Mouse (Mus musculus) ES-Bruce4 (cell line): ENCODE results near the gene Slit3. TPM values are rescaled to one million over a fixed set of nuclear protein-coding genes. Genes with fewer than 3 reads are reported as not detected.

Experiments
- H3K27ac ChIP-seq: 2 replicates; pipeline ENCODE4 v1.5.1; 2012; ENCODE audit warnings: low read length, inconsistent platforms; ENCODE audit not compliant: insufficient read depth
- H3K27me3 ChIP-seq: 2 replicates; pipeline ENCODE4 v1.6.1; 2012; ENCODE audit warnings: mild to moderate bottlenecking, low read length, inconsistent platforms; ENCODE audit not compliant: control insufficient read depth, poor library complexity, insufficient read depth, severe bottlenecking
- H3K36me3 ChIP-seq: 2 replicates; pipeline ENCODE4 v1.6.1; 2012; ENCODE audit warnings: inconsistent platforms, mild to moderate bottlenecking, low read length, moderate library complexity; ENCODE audit not compliant: control insufficient read depth, poor library complexity, insufficient read depth, severe bottlenecking
- H3K4me1 ChIP-seq: one replicate; pipeline ENCODE4 v1.8.1; 2011; ENCODE audit warnings: low read length; ENCODE audit not compliant: control insufficient read depth, insufficient read depth
- H3K4me3 ChIP-seq: 2 replicates; pipeline ENCODE4 v1.5.1; 2011; ENCODE audit warnings: low read depth, mild to moderate bottlenecking, low read length
- H3K9ac ChIP-seq: 2 replicates; pipeline ENCODE4 v1.6.1; 2012; ENCODE audit warnings: low read depth, mild to moderate bottlenecking, inconsistent platforms; ENCODE audit not compliant: poor library complexity, severe bottlenecking
- H3K9me3 ChIP-seq: replicated peaks from 2 replicates; pipeline ENCODE4 v1.6.1; 2012; ENCODE audit warnings: mild to moderate bottlenecking, low read length, inconsistent platforms; ENCODE audit not compliant: control insufficient read depth, poor library complexity, insufficient read depth, severe bottlenecking
- CTCF ChIP-seq: IDR thresholded peaks from one replicate; pipeline ENCODE4 v1.8.1; 2011; ENCODE audit warnings: low read depth, low read length
- EP300 ChIP-seq: IDR thresholded peaks from 2 replicates; pipeline ENCODE4 v1.6.1; 2011; ENCODE audit warnings: low read depth, low read length; ENCODE audit not compliant: insufficient read depth
- POLR2A ChIP-seq: IDR thresholded peaks from one replicate; pipeline ENCODE4 v1.8.1; 2011; ENCODE audit warnings: low read length; ENCODE audit not compliant: insufficient read depth
- polyA plus RNA-seq: library from polyadenylated mRNA; stranded (reverse); fragments of >200 nt; gene quantifications from 2 replicates; pipeline ENCODE4 v1.2.4, GENCODE M21; 2011; ENCODE audit warnings: low read depth; ENCODE audit not compliant: missing spikeins, insufficient read depth, insufficient read length

The Slit3 gene
- polyA plus RNA-seq, 1 experiment, result 2.8 TPM

DNA sequence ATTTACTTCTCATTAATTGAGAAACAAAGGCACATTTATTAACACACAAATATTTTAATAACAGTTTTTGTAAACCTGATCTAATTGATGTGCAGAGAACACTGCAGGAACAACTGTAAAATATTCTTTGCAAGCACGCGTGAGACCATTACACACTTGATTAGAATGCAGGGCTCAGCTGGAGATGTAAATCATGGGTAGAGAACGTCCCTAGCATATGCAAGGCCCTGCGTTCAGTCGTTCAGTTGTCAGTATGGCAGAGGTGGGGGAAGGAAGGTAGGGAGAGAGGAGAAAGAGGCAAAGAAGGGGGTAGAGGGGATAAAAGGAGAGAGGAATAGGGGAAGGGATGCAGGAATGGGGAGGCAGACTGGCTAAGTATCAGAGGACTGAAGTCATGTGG is 61.9 kb downstream of the Slit3 start:
- Histone ChIP-seq H3K4me3 (no peak overlapping the region), H3K27me3 (no peaks in the 10 kb centered on the region), H3K4me1 (peaks cover 2% of the 10 kb centered on the region), H3K9ac (no peak overlapping the region), H3K36me3 (no peaks in the 10 kb centered on the region), H3K9me3 (no peaks in the 10 kb centered on the region), H3K27ac (no peak overlapping the region)
- TF ChIP-seq POLR2A (no peak), EP300 (no peak), CTCF (no peak)

GRCm38 (mm10) chr11:35194826-35195225 is 73.8 kb downstream of the Slit3 start:
- Histone ChIP-seq H3K36me3 (no peaks in the 10 kb centered on the region), H3K4me3 (no peak overlapping the region), H3K9me3 (no peaks in the 10 kb centered on the region), H3K27me3 (no peaks in the 10 kb centered on the region; the same call in 1 of the 2 replicates), H3K9ac (no peak overlapping the region), H3K4me1 (no peaks in the 10 kb centered on the region), H3K27ac (no peak overlapping the region)
- no peak for TF ChIP-seq POLR2A
- TF ChIP-seq EP300, result no peak
- no peak for TF ChIP-seq CTCF

GRCm38 (mm10) chr11:35196777-35197176 is 75.8 kb downstream of the Slit3 start:
- H3K9me3 ChIP-seq, result no peaks in the 10 kb centered on the region
- H3K36me3 ChIP-seq, result no peaks in the 10 kb centered on the region
- TF ChIP-seq CTCF, result no peak
- no peak for TF ChIP-seq EP300
- no peak for TF ChIP-seq POLR2A
- H3K27me3 ChIP-seq, result no peaks in the 10 kb centered on the region; the same call in 1 of the 2 replicates
- H3K4me1 ChIP-seq, result no peaks in the 10 kb centered on the region
- H3K4me3 ChIP-seq, result no peak overlapping the region
- H3K27ac ChIP-seq, result no peak overlapping the region
- no peak overlapping the region for H3K9ac ChIP-seq

DNA sequence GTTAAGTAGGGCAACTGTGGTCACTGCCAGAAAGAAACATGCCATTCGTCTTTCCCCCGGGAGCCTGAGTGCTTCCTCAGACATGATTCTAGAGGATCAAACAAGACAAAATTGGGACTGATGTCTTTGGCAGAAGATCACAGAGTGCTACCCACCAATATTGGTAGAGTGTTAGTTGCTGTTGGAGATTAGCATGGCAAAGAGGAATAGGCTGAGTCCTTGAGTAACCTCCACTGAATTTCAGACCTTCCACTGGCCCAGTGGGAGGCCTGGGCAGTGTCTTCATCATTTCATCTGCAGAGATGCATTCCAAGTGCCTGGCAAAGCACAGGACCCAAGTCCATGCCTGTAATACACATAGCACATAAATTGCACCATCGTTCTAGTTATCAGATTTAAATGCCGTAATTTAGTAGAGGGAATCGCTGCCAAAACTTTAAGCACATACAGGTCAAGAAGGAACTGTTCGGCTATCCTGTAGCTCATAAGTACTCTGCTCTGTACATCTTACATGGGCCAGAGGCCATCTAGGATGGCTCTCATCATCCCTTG is 77.6 kb downstream of the Slit3 start:
- H3K9ac ChIP-seq, result no peak overlapping the region
- H3K9me3 ChIP-seq, result no peaks in the 10 kb centered on the region
- H3K27me3 ChIP-seq, result no peaks in the 10 kb centered on the region; the same call in none of the 2 replicates
- H3K4me1 ChIP-seq, result no peaks in the 10 kb centered on the region
- no peak overlapping the region for H3K4me3 ChIP-seq
- TF ChIP-seq POLR2A, result no peak
- no peak for TF ChIP-seq CTCF
- TF ChIP-seq EP300, result no peak
- H3K27ac ChIP-seq, result no peak overlapping the region
- H3K36me3 ChIP-seq, result no peaks in the 10 kb centered on the region

DNA sequence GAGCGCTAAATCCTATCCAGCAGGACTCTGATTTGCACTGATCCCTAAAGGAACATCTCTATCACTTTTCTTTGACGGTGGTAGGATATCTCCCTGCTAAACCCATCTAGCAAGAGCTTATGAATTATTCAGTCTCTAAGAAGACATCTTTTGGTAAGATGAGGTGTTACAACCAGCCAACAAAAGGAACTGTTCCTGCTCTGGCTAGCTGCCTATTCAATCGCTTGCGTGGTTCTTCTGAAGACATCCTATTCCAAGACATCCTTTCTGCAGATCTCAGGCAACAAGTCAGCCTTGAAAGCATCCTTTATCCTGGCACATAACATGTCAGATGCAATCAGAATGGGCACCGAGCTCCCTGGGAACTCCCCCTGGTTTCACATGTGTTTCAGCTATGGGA is 81.3 kb downstream of the Slit3 start:
- no peak overlapping the region for H3K27ac ChIP-seq
- no peak overlapping the region for H3K4me3 ChIP-seq
- no peaks in the 10 kb centered on the region for H3K4me1 ChIP-seq
- no peak overlapping the region for H3K9ac ChIP-seq
- H3K9me3 ChIP-seq, result no peaks in the 10 kb centered on the region
- TF ChIP-seq CTCF (no peak), EP300 (no peak), POLR2A (no peak)
- no peaks in the 10 kb centered on the region; the same call in none of the 2 replicates for H3K27me3 ChIP-seq
- no peaks in the 10 kb centered on the region for H3K36me3 ChIP-seq

GRCm38 (mm10) chr11:35203673-35204072 is 82.6 kb downstream of the Slit3 start:
- Histone ChIP-seq H3K9me3 (no peaks in the 10 kb centered on the region), H3K36me3 (no peaks in the 10 kb centered on the region), H3K9ac (no peak overlapping the region), H3K4me3 (no peak overlapping the region), H3K27me3 (no peaks in the 10 kb centered on the region; the same call in 1 of the 2 replicates), H3K4me1 (no peaks in the 10 kb centered on the region), H3K27ac (no peak overlapping the region)
- TF ChIP-seq EP300, result no peak
- no peak for TF ChIP-seq CTCF
- TF ChIP-seq POLR2A, result no peak
